Mouse (Mus musculus): ENCODE results near the gene Gpr142. TPM values are rescaled to one million over a fixed set of nuclear protein-coding genes. Genes with fewer than 3 reads are reported as not detected.

Gene Gpr142
- polyA plus RNA-seq, 1 experiment, result not detected

DNA sequence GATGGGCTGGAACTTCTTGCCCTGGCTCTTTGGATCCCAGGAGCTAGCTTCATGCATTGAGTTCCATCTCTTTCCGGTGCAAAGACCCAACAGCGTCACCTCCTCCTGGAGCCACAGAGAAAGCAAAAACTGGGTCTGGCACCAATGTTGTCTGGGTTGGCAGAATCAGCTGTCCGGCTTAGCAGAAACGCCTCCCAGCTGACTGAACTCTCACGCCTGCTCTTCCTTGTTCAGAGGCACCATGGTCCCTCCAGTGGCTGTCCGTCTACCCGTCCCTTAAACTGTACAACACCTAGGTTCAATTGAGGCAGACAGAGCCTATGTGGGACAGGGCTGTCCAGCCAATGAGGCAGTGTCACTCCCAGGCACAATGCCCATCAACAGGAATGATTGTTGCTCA is 1.5 kb upstream of the Gpr142 start:
- DNase-seq (ENCODE audit: low read depth, low spot score), result no peak
- WGBS, result 86% methylated on average over 7 of the region's 7 CpGs

DNA sequence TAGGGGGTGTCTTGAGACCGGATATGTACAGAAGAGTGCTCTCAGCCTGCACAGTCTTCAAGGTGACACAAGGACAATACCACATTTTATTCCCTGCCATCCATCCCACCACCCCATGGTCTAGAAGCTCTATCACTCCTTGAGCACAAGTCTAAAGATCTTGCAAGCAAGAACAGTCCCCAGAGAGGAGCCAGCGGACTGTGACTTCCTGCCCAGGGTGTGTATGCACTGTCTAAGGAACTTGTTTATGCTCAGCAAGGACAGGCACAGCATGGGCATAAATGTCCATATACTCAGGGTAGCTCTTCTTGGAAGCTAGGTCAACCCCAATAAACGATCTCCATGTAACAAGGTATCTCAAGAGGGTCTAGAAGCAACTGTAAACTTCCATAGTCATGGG is 743 bp upstream of the Gpr142 start:
- 80% methylated on average over 3 of the region's 3 CpGs for WGBS
- DNase-seq (ENCODE audit: low read depth, low spot score), result no peak

DNA sequence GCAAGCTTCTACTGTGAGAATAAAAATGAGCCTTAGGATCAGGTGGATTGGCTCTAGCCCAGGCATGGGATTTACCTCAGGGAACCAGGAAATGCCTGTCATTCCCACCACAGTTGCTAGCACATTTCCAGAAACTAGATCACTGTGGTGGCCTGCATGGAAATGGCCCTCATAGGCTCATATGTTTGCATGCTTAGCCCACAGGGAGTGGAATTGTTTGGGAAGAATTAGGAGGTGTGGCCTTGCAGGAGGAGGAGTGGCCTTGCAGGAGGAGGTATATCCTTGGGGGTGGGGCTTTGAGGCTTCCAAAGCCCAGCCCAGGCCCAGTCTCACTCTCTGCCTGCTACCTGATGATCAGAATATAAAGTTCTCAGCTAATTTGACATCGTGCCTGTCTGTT is 3.2 kb downstream of the Gpr142 start:
- 92% methylated on average over 1 of the region's 1 CpGs for WGBS
- no peak for DNase-seq (ENCODE audit: low read depth, low spot score)

DNA sequence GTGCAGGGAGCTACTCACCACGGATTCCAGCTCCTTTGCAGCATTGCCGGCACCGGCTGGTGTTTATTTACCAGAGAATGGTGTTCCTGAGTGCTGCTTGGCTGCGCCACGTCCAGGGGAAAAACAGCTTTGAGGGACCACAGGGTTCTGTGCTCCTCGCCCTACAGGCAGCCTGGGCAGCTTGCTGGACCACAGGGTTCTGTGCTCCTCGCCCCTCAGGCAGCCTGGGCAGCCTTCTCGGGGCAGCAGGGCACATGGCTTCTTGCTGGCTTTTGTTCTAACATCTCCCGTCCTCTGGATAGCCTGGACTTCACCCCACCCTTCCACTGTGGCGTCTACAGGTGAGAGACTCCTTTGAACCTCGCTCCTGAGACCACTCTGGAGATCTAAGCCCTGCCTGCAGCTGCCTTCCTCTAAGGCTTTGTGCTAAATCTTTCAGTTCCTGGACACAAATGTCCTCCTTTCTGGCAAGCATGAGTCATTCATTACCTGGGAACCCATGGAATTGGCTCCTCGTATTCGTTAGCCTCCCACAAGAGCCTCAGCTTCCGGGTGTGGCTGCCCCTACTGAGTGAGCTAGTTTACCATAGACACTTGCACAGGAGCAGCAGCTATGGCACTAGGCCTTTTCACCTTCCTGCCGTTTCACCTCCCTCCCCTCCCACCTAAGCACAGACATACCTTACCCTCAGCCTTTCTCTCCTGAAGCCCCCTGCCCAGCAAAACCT is 4.0 kb downstream of the Gpr142 start:
- no peak for DNase-seq (ENCODE audit: low read depth, low spot score)
- 48% methylated on average over 15 of the region's 15 CpGs for WGBS

DNA sequence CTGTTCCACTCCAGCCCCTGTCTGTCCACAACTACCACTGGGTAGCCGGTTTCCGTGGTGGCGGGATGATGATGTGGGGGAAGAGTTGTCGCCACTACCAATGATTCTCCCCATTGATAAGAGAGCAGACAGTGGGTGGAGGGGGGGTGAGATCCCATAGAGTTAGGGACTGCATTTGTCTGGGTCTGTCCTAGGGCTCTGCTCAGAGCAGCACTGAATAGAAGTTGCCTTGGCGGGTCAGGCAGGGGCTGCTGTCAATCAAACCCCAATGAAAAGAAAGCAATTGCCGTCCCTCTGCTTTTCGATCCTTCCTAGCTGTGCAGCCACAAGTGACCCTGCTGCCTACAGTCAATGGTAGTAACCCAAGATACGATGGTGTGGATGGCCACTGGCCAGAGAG is 5.3 kb downstream of the Gpr142 start:
- 74% methylated on average over 8 of the region's 8 CpGs for WGBS
- DNase-seq (ENCODE audit: low read depth, low spot score), result no peak

- WGBS, result 71% methylated on average over 2 of the region's 2 CpGs
- no peak for DNase-seq (ENCODE audit: low read depth, low spot score)
Observed at GRCm38 (mm10) chr11:114807025-114807424, 8.3 kb downstream of the Gpr142 start.

- DNase-seq (ENCODE audit: low read depth, low spot score), result no peak
- WGBS, result 27% methylated on average over 14 of the region's 14 CpGs
Observed at GRCm38 (mm10) chr11:114807686-114808427, 9.1 kb downstream of the Gpr142 start.

DNA sequence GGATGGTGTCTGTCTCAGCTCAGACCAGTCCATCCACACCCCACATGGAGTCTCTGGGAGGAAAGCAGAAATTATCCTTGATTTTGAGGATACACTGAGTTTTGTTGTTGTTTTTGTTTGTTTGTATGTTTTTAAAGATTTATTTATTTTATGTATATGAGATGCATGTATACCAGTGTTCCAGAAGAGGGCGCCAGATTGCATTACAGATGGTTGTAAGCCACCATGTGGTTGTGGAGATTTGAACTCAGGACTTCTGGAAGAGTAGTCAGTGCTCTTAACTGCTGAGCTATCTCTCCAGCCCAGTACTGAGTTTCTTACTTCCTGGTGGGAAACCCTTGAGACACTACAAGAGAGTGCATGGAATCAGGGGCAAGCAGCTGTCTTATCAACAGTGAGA is 10.6 kb downstream of the Gpr142 start:
- WGBS, result 81% methylated on average over 1 of the region's 1 CpGs
- DNase-seq (ENCODE audit: low read depth, low spot score), result no peak

DNA sequence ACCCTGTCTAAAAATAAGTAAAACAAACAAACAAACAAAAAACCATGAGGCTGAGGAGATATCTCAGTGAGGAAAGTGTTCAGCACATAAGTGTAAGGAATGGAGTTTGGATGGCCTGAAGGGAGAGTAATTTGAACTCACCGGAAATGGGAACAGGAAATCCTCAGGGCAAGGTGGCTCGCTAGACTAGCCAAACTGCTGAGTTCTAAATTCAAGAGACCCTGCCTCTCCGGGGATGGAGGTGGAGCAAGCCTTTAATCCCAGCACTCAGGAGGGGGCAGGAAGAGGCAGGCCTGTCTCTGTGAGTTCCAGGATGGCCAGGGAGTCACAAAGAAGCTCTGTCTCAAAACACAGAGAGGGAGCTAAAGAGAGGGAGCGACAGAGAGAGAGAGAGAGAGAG is 11.6 kb downstream of the Gpr142 start:
- 41% methylated on average over 4 of the region's 4 CpGs for WGBS
- DNase-seq (ENCODE audit: low read depth, low spot score), result no peak

DNA sequence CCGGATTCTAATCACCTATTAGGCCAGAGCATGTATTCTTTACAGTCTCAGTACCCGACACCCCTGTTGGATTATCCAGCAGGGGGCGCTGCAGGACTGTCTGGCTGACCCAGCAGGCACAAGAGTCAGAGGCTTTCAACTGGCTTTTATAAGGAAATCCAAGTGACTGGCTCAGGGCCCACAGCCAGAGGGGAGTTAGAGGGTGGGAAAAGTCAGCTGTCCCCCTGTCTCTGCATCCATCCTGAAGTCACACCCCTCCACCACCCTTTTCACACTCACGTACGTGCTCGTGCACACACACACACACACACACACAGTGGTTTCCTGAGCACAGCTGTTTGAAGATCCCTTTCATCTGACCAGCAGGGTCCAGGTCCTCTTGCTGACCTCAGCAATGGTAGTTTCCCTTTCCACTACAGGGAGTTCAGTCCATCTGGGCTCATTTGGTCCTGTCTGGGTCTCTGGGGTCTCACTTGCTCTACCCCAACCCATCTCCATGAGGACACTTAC is 14.1 kb downstream of the Gpr142 start:
- 11% methylated on average over 6 of the region's 6 CpGs for WGBS

DNA sequence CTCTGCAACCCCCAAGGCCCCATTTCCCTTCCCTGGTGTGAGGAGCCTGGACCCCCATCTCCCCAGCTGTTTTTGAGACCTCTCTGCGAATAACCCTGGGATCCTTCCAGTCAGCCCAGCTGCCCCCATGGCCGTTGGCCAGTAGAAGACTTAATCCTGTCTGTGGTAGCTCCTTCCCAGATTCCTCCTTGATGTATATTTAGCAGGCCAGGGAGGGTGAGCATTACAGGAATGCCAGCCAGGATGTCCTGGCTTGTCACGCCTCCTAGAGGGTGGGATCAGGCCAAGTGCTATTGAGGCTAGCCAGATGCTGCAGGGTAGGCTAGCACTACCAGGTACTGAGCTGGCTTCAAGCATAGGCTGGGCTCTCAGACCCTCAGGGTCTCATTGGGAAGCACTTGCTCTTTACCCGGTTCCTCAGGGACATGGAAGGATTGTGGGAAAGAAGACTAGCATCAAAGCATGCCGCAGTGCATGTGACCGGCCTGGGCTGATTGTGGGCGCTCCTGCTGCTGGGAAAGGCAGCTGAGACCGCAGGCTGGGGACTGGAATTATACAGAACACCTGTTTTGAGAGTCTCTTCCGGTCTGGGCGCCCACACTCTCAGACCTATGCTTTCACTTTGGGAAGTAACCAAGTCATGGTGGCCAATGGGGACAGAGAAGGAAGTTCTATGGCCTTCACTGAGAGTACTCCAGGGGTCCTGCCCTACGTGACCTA is 16.3 kb downstream of the Gpr142 start:
- WGBS, result 69% methylated on average over 11 of the region's 11 CpGs
- no peak for DNase-seq (ENCODE audit: low read depth, low spot score)

More for the DNA sequence above, 14.1 kb downstream of the Gpr142 start:
- DNase-seq (ENCODE audit: low read depth, low spot score), result peak; percentile 37

- 90% methylated on average over 4 of the region's 4 CpGs for WGBS
- no peak for DNase-seq (ENCODE audit: low read depth, low spot score)
Observed at GRCm38 (mm10) chr11:114816934-114817333, 18.2 kb downstream of the Gpr142 start.

GRCm38 (mm10) chr11:114818185-114818584 is 19.5 kb downstream of the Gpr142 start:
- WGBS, result 78% methylated on average over 7 of the region's 7 CpGs

GRCm38 (mm10) chr11:114819110-114819509 is 20.4 kb downstream of the Gpr142 start:
- 55% methylated on average over 2 of the region's 2 CpGs for WGBS
- DNase-seq (ENCODE audit: low read depth, low spot score), result no peak

More at GRCm38 (mm10) chr11:114818185-114818584, 19.5 kb downstream of the Gpr142 start:
- no peak for DNase-seq (ENCODE audit: low read depth, low spot score)

DNA sequence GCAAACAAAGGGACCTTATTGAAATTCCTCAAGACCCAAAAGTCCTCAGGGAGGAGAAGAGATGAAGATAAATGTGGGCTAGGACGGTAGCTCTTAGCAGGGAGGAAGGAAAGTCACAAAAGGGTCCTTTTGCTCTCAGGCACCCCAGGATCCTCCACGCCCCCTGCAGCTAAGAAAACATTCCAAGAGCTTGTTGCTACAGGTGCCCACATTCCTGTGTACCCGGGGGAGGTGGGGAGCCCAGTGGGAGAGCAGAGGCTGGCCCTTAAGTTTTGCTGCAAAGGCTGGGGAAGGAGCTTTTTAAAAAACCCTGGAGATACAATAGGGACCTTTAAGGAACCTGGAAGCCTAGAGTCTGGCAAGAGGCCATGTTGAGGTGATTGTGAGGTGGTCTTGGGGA is 21.7 kb downstream of the Gpr142 start:
- 56% methylated on average over 3 of the region's 3 CpGs for WGBS
- DNase-seq (ENCODE audit: low read depth, low spot score), result no peak

DNA sequence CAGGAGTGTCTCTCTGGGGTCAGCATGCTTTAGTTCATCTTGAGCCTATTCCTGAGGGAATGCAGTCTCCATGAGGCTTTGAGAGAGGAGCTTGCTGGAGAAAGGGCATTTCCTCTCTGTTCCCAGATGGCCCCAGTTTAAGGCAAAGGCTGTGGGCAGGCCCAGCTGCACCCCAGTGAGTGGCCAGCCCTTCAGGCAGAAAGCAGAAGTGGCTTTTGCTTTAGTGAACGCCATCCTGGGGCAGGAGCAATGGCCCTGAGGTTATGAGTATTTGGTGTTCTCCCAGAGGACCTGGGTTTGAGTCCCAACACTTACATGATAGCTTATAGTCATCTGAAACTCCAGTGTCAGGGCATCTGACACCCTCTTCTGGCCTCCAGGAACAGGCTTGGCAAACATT is 22.6 kb downstream of the Gpr142 start:
- 48% methylated on average over 1 of the region's 1 CpGs for WGBS
- DNase-seq (ENCODE audit: low read depth, low spot score), result no peak

GRCm38 (mm10) chr11:114822727-114823126 is 24.0 kb downstream of the Gpr142 start:
- no peak for DNase-seq (ENCODE audit: low read depth, low spot score)
- WGBS, result 67% methylated on average over 12 of the region's 12 CpGs

- WGBS, result 29% methylated on average over 11 of the region's 11 CpGs
- no peak for DNase-seq (ENCODE audit: low read depth, low spot score)
Observed at GRCm38 (mm10) chr11:114823199-114823725, 24.5 kb downstream of the Gpr142 start.

GRCm38 (mm10) chr11:114826686-114827085 is 28.0 kb downstream of the Gpr142 start:
- 56% methylated on average over 5 of the region's 5 CpGs for WGBS
- DNase-seq (ENCODE audit: low read depth, low spot score), result no peak
